Mouse (Mus musculus) limb, embryonic 10.5 days (tissue): ENCODE results near the gene Arsg. TPM values are rescaled to one million over a fixed set of nuclear protein-coding genes. Genes with fewer than 3 reads are reported as not detected.

ENCODE experiments used
- DNase-seq: peaks from one replicate; pipeline ENCODE4 v3.0.0-alpha.2; 2017; ENCODE audit warnings: low spot score
- H3K27ac ChIP-seq: fragments of 300-500 bp; sonication (generic); 2 replicates; pipeline ENCODE4 v1.5.1; 2016; ENCODE audit warnings: mild to moderate bottlenecking
- H3K27me3 ChIP-seq: fragments of 300-500 bp; sonication (generic); 2 replicates; pipeline ENCODE4 v1.6.1; 2016; ENCODE audit warnings: low read depth, mild to moderate bottlenecking; ENCODE audit not compliant: poor library complexity, severe bottlenecking
- H3K36me3 ChIP-seq: fragments of 300-500 bp; sonication (generic); 2 replicates; pipeline ENCODE4 v1.6.1; 2016; ENCODE audit warnings: mild to moderate bottlenecking, moderate library complexity
- H3K4me1 ChIP-seq: fragments of 300-500 bp; sonication (generic); 2 replicates; pipeline ENCODE4 v1.6.1; 2016
- H3K4me3 ChIP-seq: fragments of 300-500 bp; sonication (generic); 2 replicates; pipeline ENCODE4 v1.5.1; 2016; ENCODE audit warnings: mild to moderate bottlenecking, moderate library complexity
- H3K9me3 ChIP-seq: fragments of 300-500 bp; sonication (generic); replicated peaks from 2 replicates; pipeline ENCODE4 v1.6.1; 2016; ENCODE audit warnings: mild to moderate bottlenecking
- WGBS: fragments of 180-500 bp; shearing (Covaris S2); methylation state at CpG from one replicate; pipeline ENCODE4 v1.1.7; 2016; 5-methylcytosine and 5-hydroxymethylcytosine counted together
- polyA plus RNA-seq: library from polyadenylated mRNA; unstranded; fragments of >200 nt; fragmentation: Nextera tagmentation; extraction: Ambion mirVana; gene quantifications from 2 replicates; pipeline ENCODE4 v1.2.1, GENCODE M21; 2016

Arsg gene
- polyA plus RNA-seq, 1 experiment from 2014 or later: 1.7 TPM

GRCm38 (mm10) chr11:109544432-109544831 is 71.3 kb downstream of the Arsg start:
- DNase-seq: no peak
- 64% methylated on average over 7 of the region's 7 CpGs for WGBS
- H3K4me1 ChIP-seq: peaks cover 17% of the 10 kb centered on the region
- no peak overlapping the region for H3K4me3 ChIP-seq
- no peak overlapping the region for H3K27ac ChIP-seq
- H3K27me3 ChIP-seq: no peaks in the 10 kb centered on the region
- no peaks in the 10 kb centered on the region for H3K9me3 ChIP-seq
- H3K36me3 ChIP-seq: no peaks in the 10 kb centered on the region

GRCm38 (mm10) chr11:109545265-109545664 is 72.1 kb downstream of the Arsg start:
- Histone ChIP-seq H3K36me3 (no peaks in the 10 kb centered on the region), H3K9me3 (no peaks in the 10 kb centered on the region), H3K27me3 (no peaks in the 10 kb centered on the region), H3K27ac (no peak overlapping the region), H3K4me3 (no peak overlapping the region), H3K4me1 (peaks cover 15% of the 10 kb centered on the region; the same call in 1 of the 2 replicates)
- 78% methylated on average over 7 of the region's 7 CpGs for WGBS
- no peak for DNase-seq

- Histone ChIP-seq H3K27ac (no peak overlapping the region), H3K27me3 (no peaks in the 10 kb centered on the region), H3K4me3 (no peak overlapping the region), H3K4me1 (peaks cover 15% of the 10 kb centered on the region; the same call in 1 of the 2 replicates), H3K9me3 (no peaks in the 10 kb centered on the region), H3K36me3 (no peaks in the 10 kb centered on the region)
- WGBS: 62% methylated on average over 12 of the region's 12 CpGs
- no peak for DNase-seq
Observed at GRCm38 (mm10) chr11:109545700-109546143, 72.5 kb downstream of the Arsg start.

GRCm38 (mm10) chr11:109546305-109547001 is 73.3 kb downstream of the Arsg start:
- Histone ChIP-seq H3K4me1 (peaks cover 15% of the 10 kb centered on the region; the same call in 1 of the 2 replicates), H3K27ac (no peak overlapping the region), H3K27me3 (no peaks in the 10 kb centered on the region), H3K4me3 (no peak overlapping the region), H3K9me3 (no peaks in the 10 kb centered on the region), H3K36me3 (no peaks in the 10 kb centered on the region)
- WGBS: 78% methylated on average over 16 of the region's 16 CpGs
- no peak for DNase-seq

- no peaks in the 10 kb centered on the region for H3K27me3 ChIP-seq
- H3K36me3 ChIP-seq: no peaks in the 10 kb centered on the region
- peaks cover 15% of the 10 kb centered on the region; the same call in 1 of the 2 replicates for H3K4me1 ChIP-seq
- no peaks in the 10 kb centered on the region for H3K9me3 ChIP-seq
- no peak for DNase-seq
- no peak overlapping the region for H3K27ac ChIP-seq
- 100% methylated on average over 1 of the region's 1 CpGs for WGBS
- no peak overlapping the region for H3K4me3 ChIP-seq
Observed at GRCm38 (mm10) chr11:109547652-109548051, 74.5 kb downstream of the Arsg start.

- H3K27ac ChIP-seq: no peak overlapping the region
- H3K36me3 ChIP-seq: no peaks in the 10 kb centered on the region
- H3K9me3 ChIP-seq: no peaks in the 10 kb centered on the region
- DNase-seq: no peak
- H3K4me1 ChIP-seq: peaks cover 9% of the 10 kb centered on the region; the same call in 1 of the 2 replicates
- WGBS: 76% methylated on average over 5 of the region's 5 CpGs
- H3K4me3 ChIP-seq: no peak overlapping the region
- H3K27me3 ChIP-seq: no peaks in the 10 kb centered on the region
Observed at GRCm38 (mm10) chr11:109549599-109550290, 76.6 kb downstream of the Arsg start.

- H3K9me3 ChIP-seq: no peaks in the 10 kb centered on the region
- WGBS: 75% methylated on average over 4 of the region's 4 CpGs
Observed at GRCm38 (mm10) chr11:109553921-109554320, 80.7 kb downstream of the Arsg start.

GRCm38 (mm10) chr11:109554443-109554842 is 81.3 kb downstream of the Arsg start:
- 58% methylated on average over 3 of the region's 3 CpGs for WGBS
- H3K27ac ChIP-seq: no peak overlapping the region
- no peak for DNase-seq

More at GRCm38 (mm10) chr11:109553921-109554320, 80.7 kb downstream of the Arsg start:
- Histone ChIP-seq H3K4me3 (no peak overlapping the region), H3K4me1 (no peaks in the 10 kb centered on the region), H3K27me3 (no peaks in the 10 kb centered on the region), H3K36me3 (no peaks in the 10 kb centered on the region), H3K27ac (no peak overlapping the region)
- no peak for DNase-seq

GRCm38 (mm10) chr11:109556130-109556529 is 83.0 kb downstream of the Arsg start:
- DNase-seq: no peak
- peaks cover 8% of the 10 kb centered on the region for H3K4me1 ChIP-seq
- no peaks in the 10 kb centered on the region for H3K27me3 ChIP-seq
- no peaks in the 10 kb centered on the region for H3K36me3 ChIP-seq
- H3K4me3 ChIP-seq: no peak overlapping the region
- H3K27ac ChIP-seq: 0 out of 2 replicates have a peak overlapping the region, but pooled peaks have one; percentile 14
- H3K9me3 ChIP-seq: no peaks in the 10 kb centered on the region
- 93% methylated on average over 6 of the region's 6 CpGs for WGBS

More at GRCm38 (mm10) chr11:109554443-109554842, 81.3 kb downstream of the Arsg start:
- H3K36me3 ChIP-seq: no peaks in the 10 kb centered on the region
- no peaks in the 10 kb centered on the region for H3K27me3 ChIP-seq
- no peaks in the 10 kb centered on the region for H3K4me1 ChIP-seq
- no peaks in the 10 kb centered on the region for H3K9me3 ChIP-seq
- no peak overlapping the region for H3K4me3 ChIP-seq

- Histone ChIP-seq H3K4me1 (peaks cover 19% of the 10 kb centered on the region), H3K27ac (no peak overlapping the region), H3K4me3 (no peak overlapping the region), H3K9me3 (no peaks in the 10 kb centered on the region), H3K27me3 (no peaks in the 10 kb centered on the region), H3K36me3 (no peaks in the 10 kb centered on the region)
- WGBS: 86% methylated on average over 11 of the region's 11 CpGs
- DNase-seq: no peak
Observed at GRCm38 (mm10) chr11:109557419-109557818, 84.2 kb downstream of the Arsg start.

- no peak overlapping the region for H3K27ac ChIP-seq
- DNase-seq: no peak
- no peaks in the 10 kb centered on the region for H3K27me3 ChIP-seq
- peaks cover 19% of the 10 kb centered on the region for H3K4me1 ChIP-seq
- H3K36me3 ChIP-seq: no peaks in the 10 kb centered on the region
- no peak overlapping the region for H3K4me3 ChIP-seq
- no peaks in the 10 kb centered on the region for H3K9me3 ChIP-seq
- WGBS: 78% methylated on average over 12 of the region's 12 CpGs
Observed at GRCm38 (mm10) chr11:109559241-109559640, 86.1 kb downstream of the Arsg start.

GRCm38 (mm10) chr11:109560793-109561257 is 87.7 kb downstream of the Arsg start:
- Histone ChIP-seq H3K36me3 (no peaks in the 10 kb centered on the region), H3K4me1 (peaks cover 19% of the 10 kb centered on the region), H3K27me3 (no peaks in the 10 kb centered on the region), H3K27ac (no peak overlapping the region), H3K9me3 (no peaks in the 10 kb centered on the region), H3K4me3 (no peak overlapping the region)
- WGBS: 30% methylated on average over 9 of the region's 9 CpGs
- DNase-seq: no peak

GRCm38 (mm10) chr11:109561445-109561844 is 88.3 kb downstream of the Arsg start:
- Histone ChIP-seq H3K9me3 (no peaks in the 10 kb centered on the region), H3K4me1 (peaks cover 19% of the 10 kb centered on the region), H3K27ac (no peak overlapping the region), H3K27me3 (no peaks in the 10 kb centered on the region), H3K36me3 (no peaks in the 10 kb centered on the region), H3K4me3 (no peak overlapping the region)
- DNase-seq: no peak
- WGBS: 52% methylated on average over 3 of the region's 3 CpGs
